Mouse (Mus musculus) heart, postnatal 0 days (tissue): ENCODE data around the gene Sh3gl2.

Experiments used
- CTCF ChIP-seq: IDR thresholded peaks from 2 replicates; pipeline ENCODE4 v1.5.1; 2016; ENCODE audit warnings: antibody characterized with exemption, control low read depth, low read depth
- EP300 ChIP-seq: IDR thresholded peaks from 2 replicates; pipeline ENCODE4 v1.6.1; 2016; ENCODE audit warnings: antibody characterized with exemption, low read depth

DNA sequence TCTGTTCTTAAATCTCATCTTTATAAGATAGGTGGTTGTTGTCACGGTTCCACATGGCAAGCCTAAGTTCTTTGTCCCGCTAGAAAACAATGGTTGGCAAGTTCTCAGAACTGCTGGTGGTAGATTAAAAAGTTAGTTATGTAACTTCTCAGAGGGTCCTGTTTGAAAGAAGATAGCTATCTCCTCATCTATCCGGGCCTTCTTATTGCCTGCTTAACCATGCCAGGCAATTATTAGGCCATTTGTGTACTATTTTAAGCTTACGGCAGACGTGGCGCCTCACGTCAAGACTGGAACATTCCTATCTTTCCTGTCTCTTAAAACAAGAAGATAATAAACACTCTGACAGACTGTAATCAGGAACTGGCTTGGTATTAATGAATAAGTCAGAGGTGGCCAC is 424.5 kb downstream of the Sh3gl2 start:
- TF ChIP-seq CTCF (no peak), EP300 (no peak)
